Mouse (Mus musculus): ENCODE results near the gene Abi1.
"Not testable (repeated sequence)": the region's sequence is repeated elsewhere in the genome, so short reads cannot be mapped to it uniquely, and the experiment has no call there.

The Abi1 gene

GRCm38 (mm10) chr2:23040001-23040646 is at the start of gene Abi1:
Gene Abi1, minus strand, starts transcription at chr2:23040241.
- DNase-seq, result peak; percentile 92 to 96

- no peak for DNase-seq
Observed at GRCm38 (mm10) chr2:23084540-23084939, 44.5 kb upstream of the Abi1 start.

GRCm38 (mm10) chr2:23078588-23078987 is 38.5 kb upstream of the Abi1 start:
- DNase-seq, result no peak

GRCm38 (mm10) chr2:23077693-23078092 is 37.7 kb upstream of the Abi1 start:
- DNase-seq, result no peak

GRCm38 (mm10) chr2:23076783-23077182 is 36.7 kb upstream of the Abi1 start:
- DNase-seq, result no peak

GRCm38 (mm10) chr2:23075846-23076245 is 35.8 kb upstream of the Abi1 start:
- no peak for DNase-seq

- no peak for DNase-seq
Observed at GRCm38 (mm10) chr2:23071406-23071805, 31.4 kb upstream of the Abi1 start.

GRCm38 (mm10) chr2:23070491-23070890 is 30.4 kb upstream of the Abi1 start:
- DNase-seq, result no peak

GRCm38 (mm10) chr2:23068894-23069744 is 29.1 kb upstream of the Abi1 start:
- peak; percentile 97 to 98 for DNase-seq

- no peak for DNase-seq
Observed at GRCm38 (mm10) chr2:23068370-23068737, 28.3 kb upstream of the Abi1 start.

- peak; percentile 96 to 98 for DNase-seq
Observed at GRCm38 (mm10) chr2:23067552-23068369, 27.7 kb upstream of the Abi1 start, which contains the start of gene Acbd5. Gene Acbd5, plus strand, starts transcription at chr2:23068167.

- DNase-seq, result no peak
Observed at GRCm38 (mm10) chr2:23052523-23052922, 12.5 kb upstream of the Abi1 start.

GRCm38 (mm10) chr2:23051890-23052289 is 11.8 kb upstream of the Abi1 start:
- no peak for DNase-seq

GRCm38 (mm10) chr2:23048006-23048405 is 8.0 kb upstream of the Abi1 start:
- DNase-seq, result no peak

- no peak for DNase-seq
Observed at GRCm38 (mm10) chr2:23045703-23046102, 5.7 kb upstream of the Abi1 start.

- no peak for DNase-seq
Observed at GRCm38 (mm10) chr2:23042189-23042588, 2.1 kb upstream of the Abi1 start.

- no peak for DNase-seq
Observed at GRCm38 (mm10) chr2:23041457-23041856, 1.4 kb upstream of the Abi1 start.

GRCm38 (mm10) chr2:23040690-23041089 is 649 bp upstream of the Abi1 start:
- DNase-seq, result not testable (repeated sequence)

- no peak for DNase-seq
Observed at GRCm38 (mm10) chr2:23039082-23040000, 700 bp downstream of the Abi1 start.

- DNase-seq, result no peak
Observed at GRCm38 (mm10) chr2:23035467-23035866, 4.6 kb downstream of the Abi1 start.

- DNase-seq, result no peak
Observed at GRCm38 (mm10) chr2:23034692-23035435, 5.2 kb downstream of the Abi1 start.
